Mouse (Mus musculus): ENCODE results near the gene Prkcb.

GRCm38 (mm10) chr7:122459203-122459965 is 170.8 kb downstream of the Prkcb start:
- peak; percentile 92 for TF ChIP-seq CTCF (IDR thresholded peaks at IDR 0.05; ENCODE audit: insufficient read depth, low read length)
- no peak for TF ChIP-seq POLR2A (IDR thresholded peaks at IDR 0.05; ENCODE audit: borderline replicate concordance, extremely low read depth, low read depth, low read length)

Measured in lung, adult 2 months (tissue).